Mouse (Mus musculus) heart, embryonic 15.5 days (tissue): ENCODE measurements at regions not wholly inside any gene's neighbourhood (a gene's known extent, or its start where the extent isn't known, plus 50 kb on each side); places are given as distances from the start of the nearest gene placed in this dataset.
A peak's percentile ranks its signal among the peaks of the same experiment; 100 is the strongest.

Experiments used
- ATAC-seq: fragments of 200-750 bp; cut with Nextera tagmentation; replicated peaks from 2 replicates; pipeline ENCODE4 v1.8.0; 2017; ENCODE audit warnings: low read depth, moderate TSS enrichment; ENCODE audit not compliant: insufficient number of reproducible peaks, insufficient read depth, low FRiP score
- H3K27ac ChIP-seq: fragments of 300-500 bp; sonication (generic); 2 replicates; pipeline ENCODE4 v1.5.1; 2015; ENCODE audit warnings: mild to moderate bottlenecking, inconsistent platforms
- H3K27me3 ChIP-seq: fragments of 300-500 bp; sonication (generic); 2 replicates; pipeline ENCODE4 v1.6.1; 2015; ENCODE audit warnings: inconsistent platforms
- H3K36me3 ChIP-seq: fragments of 300-500 bp; sonication (generic); 2 replicates; pipeline ENCODE4 v1.6.1; 2015; ENCODE audit warnings: mild to moderate bottlenecking, inconsistent platforms
- H3K4me1 ChIP-seq: fragments of 300-500 bp; sonication (generic); replicated peaks from 2 replicates; pipeline ENCODE4 v1.6.1; 2015; ENCODE audit warnings: inconsistent platforms
- H3K4me2 ChIP-seq: fragments of 300-500 bp; sonication (generic); 2 replicates; pipeline ENCODE4 v1.6.1; 2015; ENCODE audit warnings: inconsistent platforms, mild to moderate bottlenecking, moderate library complexity
- H3K4me3 ChIP-seq: fragments of 300-500 bp; sonication (generic); 2 replicates; pipeline ENCODE4 v1.5.1; 2015; ENCODE audit warnings: mild to moderate bottlenecking, inconsistent platforms
- H3K9ac ChIP-seq: fragments of 300-500 bp; sonication (generic); 2 replicates; pipeline ENCODE4 v1.6.1; 2015; ENCODE audit warnings: mild to moderate bottlenecking, inconsistent platforms
- H3K9me3 ChIP-seq: fragments of 300-500 bp; sonication (generic); replicated peaks from 2 replicates; pipeline ENCODE4 v1.6.1; 2016; ENCODE audit warnings: inconsistent platforms
- WGBS: fragments of 180-500 bp; shearing (Covaris S2); methylation state at CpG from one replicate; pipeline ENCODE4 v1.1.7; 2015; ENCODE audit warnings: mixed read lengths; 5-methylcytosine and 5-hydroxymethylcytosine counted together

GRCm38 (mm10) chr3:21218936-21219335 lies 852.0 kb upstream of the Agtr1b start:
- Histone ChIP-seq H3K36me3 (no peaks in the 10 kb centered on the region), H3K4me2 (no peak overlapping the region), H3K9ac (no peak overlapping the region), H3K27me3 (no peaks in the 10 kb centered on the region), H3K4me3 (no peak overlapping the region), H3K27ac (no peak overlapping the region), H3K9me3 (no peaks in the 10 kb centered on the region), H3K4me1 (no peaks in the 10 kb centered on the region)
- ATAC-seq = no peak
- WGBS = 31% methylated on average over 1 of the region's 1 CpGs

GRCm38 (mm10) chr3:21241184-21241583 lies 835.3 kb upstream of the Tbl1xr1 start:
- Histone ChIP-seq H3K9me3 (no peaks in the 10 kb centered on the region), H3K27me3 (no peaks in the 10 kb centered on the region)
- no peak for ATAC-seq

GRCm38 (mm10) chr3:21256129-21256760 lies 820.2 kb upstream of the Tbl1xr1 start:
- no peak overlapping the region for H3K4me3 ChIP-seq
- H3K4me1 ChIP-seq = no peaks in the 10 kb centered on the region
- H3K27me3 ChIP-seq = no peaks in the 10 kb centered on the region
- H3K27ac ChIP-seq = no peak overlapping the region
- ATAC-seq = no peak
- no peaks in the 10 kb centered on the region for H3K36me3 ChIP-seq
- WGBS = 93% methylated on average over 1 of the region's 1 CpGs
- H3K9me3 ChIP-seq = no peaks in the 10 kb centered on the region
- no peak overlapping the region for H3K4me2 ChIP-seq
- H3K9ac ChIP-seq = no peak overlapping the region

More at GRCm38 (mm10) chr3:21241184-21241583, 835.3 kb upstream of the Tbl1xr1 start:
- 66% methylated on average over 2 of the region's 2 CpGs for WGBS
- no peak overlapping the region for H3K4me3 ChIP-seq
- H3K4me1 ChIP-seq = no peaks in the 10 kb centered on the region
- H3K36me3 ChIP-seq = no peaks in the 10 kb centered on the region
- no peak overlapping the region for H3K4me2 ChIP-seq
- H3K9ac ChIP-seq = no peak overlapping the region
- no peak overlapping the region for H3K27ac ChIP-seq

GRCm38 (mm10) chr3:21263317-21263716 lies 813.1 kb upstream of the Tbl1xr1 start:
- Histone ChIP-seq H3K27me3 (no peaks in the 10 kb centered on the region), H3K9ac (no peak overlapping the region), H3K4me1 (peaks cover 10% of the 10 kb centered on the region), H3K4me3 (no peak overlapping the region), H3K36me3 (no peaks in the 10 kb centered on the region), H3K27ac (no peak overlapping the region), H3K9me3 (no peaks in the 10 kb centered on the region), H3K4me2 (no peak overlapping the region)
- peak; percentile 72 for ATAC-seq
- 33% methylated on average over 2 of the region's 2 CpGs for WGBS

GRCm38 (mm10) chr3:21265491-21265890 lies 811.0 kb upstream of the Tbl1xr1 start:
- WGBS = 67% methylated on average over 2 of the region's 2 CpGs
- Histone ChIP-seq H3K4me2 (no peak overlapping the region), H3K27me3 (no peaks in the 10 kb centered on the region), H3K4me3 (no peak overlapping the region), H3K9ac (no peak overlapping the region), H3K27ac (no peak overlapping the region), H3K4me1 (peaks cover 13% of the 10 kb centered on the region), H3K9me3 (no peaks in the 10 kb centered on the region), H3K36me3 (no peaks in the 10 kb centered on the region)
- no peak for ATAC-seq

- ATAC-seq = peak; percentile 67; the same call in 1 of the 2 replicates
- Histone ChIP-seq H3K4me1 (peaks cover 7% of the 10 kb centered on the region), H3K9me3 (no peaks in the 10 kb centered on the region), H3K4me2 (no peak overlapping the region), H3K9ac (no peak overlapping the region), H3K4me3 (no peak overlapping the region), H3K27ac (peak overlapping the region; percentile 45; the same call in 1 of the 2 replicates), H3K36me3 (no peaks in the 10 kb centered on the region), H3K27me3 (no peaks in the 10 kb centered on the region)
- WGBS = 37% methylated on average over 7 of the region's 7 CpGs
Measured at GRCm38 (mm10) chr3:21268429-21269129, 807.9 kb upstream of the Tbl1xr1 start.

- Histone ChIP-seq H3K4me1 (peaks cover 6% of the 10 kb centered on the region), H3K9me3 (no peaks in the 10 kb centered on the region), H3K4me2 (no peak overlapping the region), H3K27me3 (no peaks in the 10 kb centered on the region), H3K4me3 (no peak overlapping the region), H3K36me3 (no peaks in the 10 kb centered on the region), H3K27ac (0 out of 2 replicates have a peak overlapping the region, but pooled peaks have one; percentile 45), H3K9ac (no peak overlapping the region)
- WGBS = 71% methylated on average over 2 of the region's 2 CpGs
- no peak for ATAC-seq
Measured at GRCm38 (mm10) chr3:21269130-21269440, 807.4 kb upstream of the Tbl1xr1 start.

GRCm38 (mm10) chr3:21270788-21271187 lies 805.7 kb upstream of the Tbl1xr1 start:
- H3K36me3 ChIP-seq = no peaks in the 10 kb centered on the region
- no peak for ATAC-seq
- H3K27me3 ChIP-seq = no peaks in the 10 kb centered on the region
- no peak overlapping the region for H3K27ac ChIP-seq
- H3K4me3 ChIP-seq = no peak overlapping the region
- peaks cover 6% of the 10 kb centered on the region for H3K4me1 ChIP-seq
- H3K9me3 ChIP-seq = no peaks in the 10 kb centered on the region
- H3K9ac ChIP-seq = no peak overlapping the region
- no peak overlapping the region for H3K4me2 ChIP-seq
- WGBS = 88% methylated on average over 3 of the region's 3 CpGs

- H3K4me2 ChIP-seq = no peak overlapping the region
- no peak overlapping the region for H3K27ac ChIP-seq
- H3K27me3 ChIP-seq = no peaks in the 10 kb centered on the region
- no peaks in the 10 kb centered on the region for H3K9me3 ChIP-seq
- ATAC-seq = no peak
- no peaks in the 10 kb centered on the region for H3K36me3 ChIP-seq
- WGBS = 61% methylated on average over 4 of the region's 4 CpGs
- H3K4me3 ChIP-seq = no peak overlapping the region
- no peak overlapping the region for H3K9ac ChIP-seq
- H3K4me1 ChIP-seq = peaks cover 6% of the 10 kb centered on the region
Measured at GRCm38 (mm10) chr3:21272219-21272618, 804.2 kb upstream of the Tbl1xr1 start.

- no peaks in the 10 kb centered on the region for H3K4me1 ChIP-seq
- no peak overlapping the region for H3K4me2 ChIP-seq
- ATAC-seq = no peak
- WGBS = 69% methylated on average over 1 of the region's 1 CpGs
- no peak overlapping the region for H3K27ac ChIP-seq
- no peaks in the 10 kb centered on the region for H3K9me3 ChIP-seq
- H3K36me3 ChIP-seq = no peaks in the 10 kb centered on the region
- no peak overlapping the region for H3K4me3 ChIP-seq
- H3K27me3 ChIP-seq = no peaks in the 10 kb centered on the region
- no peak overlapping the region for H3K9ac ChIP-seq
Measured at GRCm38 (mm10) chr3:21292774-21293173, 783.7 kb upstream of the Tbl1xr1 start.

- Histone ChIP-seq H3K4me2 (no peak overlapping the region), H3K9me3 (no peaks in the 10 kb centered on the region), H3K4me1 (no peaks in the 10 kb centered on the region; the same call in 1 of the 2 replicates), H3K27ac (no peak overlapping the region), H3K4me3 (no peak overlapping the region), H3K27me3 (no peaks in the 10 kb centered on the region), H3K36me3 (no peaks in the 10 kb centered on the region), H3K9ac (no peak overlapping the region)
- 76% methylated on average over 2 of the region's 2 CpGs for WGBS
- no peak for ATAC-seq
Measured at GRCm38 (mm10) chr3:21293308-21293707, 783.1 kb upstream of the Tbl1xr1 start.

GRCm38 (mm10) chr3:21294776-21295175 lies 781.7 kb upstream of the Tbl1xr1 start:
- Histone ChIP-seq H3K9me3 (no peaks in the 10 kb centered on the region), H3K4me3 (no peak overlapping the region), H3K9ac (no peak overlapping the region), H3K4me2 (no peak overlapping the region), H3K4me1 (no peaks in the 10 kb centered on the region; the same call in 1 of the 2 replicates), H3K36me3 (no peaks in the 10 kb centered on the region), H3K27me3 (no peaks in the 10 kb centered on the region), H3K27ac (no peak overlapping the region)
- whole genome bisulfite sequencing = 92% methylated on average over 3 of the region's 3 CpGs
- no peak for ATAC-seq
